Mouse (Mus musculus) heart, adult 2 months (tissue): Measurements from ENCODE around the gene Smim17.

Source experiments
- CTCF ChIP-seq: fragments of 200-600 bp; IDR thresholded peaks from 2 replicates; pipeline ENCODE4 v1.8.1; 2022; ENCODE audit warnings: antibody characterized with exemption, mild to moderate bottlenecking, moderate library complexity
- EP300 ChIP-seq: fragments of 200-500 bp; IDR thresholded peaks from 2 replicates; pipeline ENCODE4 v1.6.1; 2011; ENCODE audit warnings: low read depth, low read length, control low read depth; ENCODE audit not compliant: insufficient read depth
- POLR2A ChIP-seq: fragments of 200-500 bp; IDR thresholded peaks from 2 replicates; pipeline ENCODE4 v1.6.1; 2011; ENCODE audit warnings: mild to moderate bottlenecking, low read depth, low read length, control low read depth; ENCODE audit not compliant: insufficient read depth

DNA sequence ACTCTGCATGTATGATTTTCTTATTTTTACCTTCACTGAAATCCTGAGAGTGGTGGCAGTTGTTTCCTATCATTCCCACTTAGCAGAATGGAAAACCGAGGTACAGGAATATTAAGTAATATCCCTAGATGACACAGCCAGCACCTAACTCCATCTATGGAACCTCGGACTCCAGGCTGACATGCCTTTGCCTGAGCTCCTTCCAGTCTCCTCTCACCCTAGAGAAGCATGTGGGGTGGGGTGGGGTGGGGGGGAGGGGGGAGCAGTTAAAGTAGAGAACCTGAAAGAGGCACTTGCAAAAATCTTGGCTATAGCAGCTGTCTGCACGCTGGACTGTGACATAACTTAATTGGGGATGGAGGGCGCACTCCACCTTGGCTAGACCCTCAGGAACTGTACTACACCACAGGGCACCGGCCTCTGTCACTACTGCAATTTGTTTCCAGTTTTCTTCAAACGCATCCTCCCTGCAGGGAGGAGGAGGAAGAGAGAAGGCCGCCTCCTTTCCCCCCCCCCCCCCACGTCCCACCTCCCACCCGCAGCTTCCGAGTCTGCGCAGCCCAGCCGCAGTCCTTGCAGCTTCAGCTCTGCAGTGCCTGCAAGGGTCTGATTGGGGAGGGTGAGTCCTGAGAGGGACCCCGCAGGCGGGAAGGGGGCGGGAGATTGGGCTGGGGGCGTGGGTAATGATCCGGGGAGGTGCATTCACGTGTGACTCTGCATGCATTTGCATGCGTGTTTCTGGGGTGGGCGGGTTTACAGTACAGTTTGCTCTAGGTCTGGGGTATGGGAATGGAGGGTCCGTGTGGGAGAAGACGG is 16.3 kb downstream of the Smim17 start:
- no peak for TF ChIP-seq CTCF
- TF ChIP-seq POLR2A: no peak
- TF ChIP-seq EP300: no peak
